Mouse (Mus musculus): ENCODE data around the gene Ppp1cc. TPM values are rescaled to one million over a fixed set of nuclear protein-coding genes. Genes with fewer than 3 reads are reported as not detected.

Ppp1cc gene
- polyA plus RNA-seq, 1 experiment from 2014 or later: 97.9 TPM

DNA sequence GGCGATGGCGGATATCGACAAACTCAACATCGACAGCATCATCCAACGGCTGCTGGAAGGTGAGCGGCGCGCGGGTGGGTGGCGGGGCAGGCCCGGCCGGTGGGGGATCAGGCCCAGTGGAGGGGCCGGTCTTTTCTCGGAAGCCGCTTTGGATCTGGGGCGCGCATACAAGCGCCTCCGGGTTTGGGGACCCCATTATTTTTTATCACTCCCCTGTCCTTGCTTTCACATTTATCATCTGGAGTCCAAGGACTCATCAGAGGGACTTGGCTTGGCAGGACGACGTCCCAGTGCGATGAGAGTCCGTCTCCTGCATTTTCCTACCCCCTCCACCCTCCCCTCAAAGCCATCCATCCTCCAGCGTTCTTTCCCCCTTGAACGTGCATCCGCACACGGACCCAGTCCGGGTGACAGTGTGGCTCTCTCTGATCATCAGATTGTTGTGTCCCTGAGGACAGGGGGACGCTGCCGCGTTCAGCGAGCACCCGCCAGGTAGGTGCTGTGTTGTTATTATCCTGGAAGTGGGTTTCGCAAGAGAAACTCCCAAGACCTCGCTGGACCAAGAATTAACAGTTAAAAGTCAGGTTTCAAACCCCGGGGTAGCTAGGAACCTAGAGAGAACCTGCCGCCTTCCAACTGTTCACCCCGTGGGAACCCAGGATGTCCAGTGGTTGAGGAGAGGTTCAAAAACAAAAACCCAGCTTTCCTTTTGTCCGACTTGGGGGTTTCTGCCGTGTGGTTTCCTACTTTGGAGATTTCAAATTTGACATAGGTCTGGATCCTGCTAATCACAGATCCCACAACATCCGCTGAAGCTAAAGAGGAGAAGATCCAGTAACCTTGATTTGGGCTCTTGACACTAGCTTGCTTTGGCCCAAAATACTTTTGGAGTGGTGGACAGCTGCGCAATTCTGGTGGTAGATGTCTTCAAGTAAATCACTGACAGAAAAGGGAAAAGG, 758 bp downstream of the Ppp1cc start:
- H3K4me1 ChIP-seq (ENCODE audit: insufficient read depth): peaks cover 65% of the 10 kb centered on the region
- peaks cover 31% of the 10 kb centered on the region for H3K36me3 ChIP-seq (replicated peaks; ENCODE audit: insufficient read depth, low read length)
- no peaks in the 10 kb centered on the region for H3K9me3 ChIP-seq (ENCODE audit: low read length)
- WGBS (ENCODE audit: insufficient replicate concordance): 1% methylated on average over 40 of the region's 42 CpGs
- TF ChIP-seq EP300 (IDR thresholded peaks at IDR 0.05; ENCODE audit: low read depth): no peak
- TF ChIP-seq CTCF (IDR thresholded peaks at IDR 0.05; ENCODE audit: low read depth): no peak
- peak overlapping the region; percentile 94 for H3K9ac ChIP-seq (replicated peaks)
- peak overlapping the region; percentile 77 for H3K4me3 ChIP-seq (ENCODE audit: low read depth, low read length)
- peak overlapping the region; percentile 89 for H3K27ac ChIP-seq (ENCODE audit: low read depth)
- ATAC-seq (no peak; the same call in 1 of the 2 replicates), DNase-seq (peak; percentile 52)
- H3K4me2 ChIP-seq (ENCODE audit: low read depth, low read length): peak overlapping the region; percentile 78
- no peaks in the 10 kb centered on the region for H3K27me3 ChIP-seq (ENCODE audit: insufficient read depth, low read length)

DNA sequence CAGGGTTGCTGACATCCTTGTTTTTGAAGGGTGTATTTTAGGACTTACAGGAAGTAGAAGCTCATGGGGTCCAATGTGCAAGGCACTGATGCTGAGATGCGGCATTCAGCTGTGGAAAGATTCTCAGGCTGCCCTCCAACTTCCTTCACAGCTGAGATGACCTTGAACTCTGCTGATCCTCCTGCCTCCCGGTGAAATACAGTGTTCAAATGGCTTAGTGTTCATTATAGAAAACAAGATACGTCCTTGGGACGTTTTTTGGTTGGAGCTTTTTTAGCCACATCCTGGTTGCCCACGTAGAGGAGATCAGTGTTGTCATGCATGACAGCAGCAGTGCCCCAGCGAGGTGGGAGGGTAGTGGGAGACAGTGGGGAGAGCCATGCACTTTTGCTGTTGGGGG, 5.1 kb downstream of the Ppp1cc start:
- 47% methylated on average over 6 of the region's 6 CpGs for WGBS (ENCODE audit: insufficient replicate concordance)
- Histone ChIP-seq H3K9me3 (ENCODE audit: low read length) (no peaks in the 10 kb centered on the region), H3K27me3 (ENCODE audit: insufficient read depth, low read length) (no peaks in the 10 kb centered on the region), H3K36me3 (replicated peaks; ENCODE audit: insufficient read depth, low read length) (peaks cover 74% of the 10 kb centered on the region), H3K27ac (ENCODE audit: low read depth) (no peak overlapping the region), H3K9ac (replicated peaks) (peak overlapping the region; percentile 23; the same call in 1 of the 2 replicates), H3K4me2 (ENCODE audit: low read depth, low read length) (peak overlapping the region; percentile 26; the same call in 1 of the 2 replicates), H3K4me1 (ENCODE audit: insufficient read depth) (peaks cover 46% of the 10 kb centered on the region), H3K4me3 (ENCODE audit: low read depth, low read length) (no peak overlapping the region)
- no peak for ATAC-seq
- DNase-seq: no peak
- TF ChIP-seq CTCF (IDR thresholded peaks at IDR 0.05; ENCODE audit: low read depth) (no peak), EP300 (IDR thresholded peaks at IDR 0.05; ENCODE audit: low read depth) (no peak)

DNA sequence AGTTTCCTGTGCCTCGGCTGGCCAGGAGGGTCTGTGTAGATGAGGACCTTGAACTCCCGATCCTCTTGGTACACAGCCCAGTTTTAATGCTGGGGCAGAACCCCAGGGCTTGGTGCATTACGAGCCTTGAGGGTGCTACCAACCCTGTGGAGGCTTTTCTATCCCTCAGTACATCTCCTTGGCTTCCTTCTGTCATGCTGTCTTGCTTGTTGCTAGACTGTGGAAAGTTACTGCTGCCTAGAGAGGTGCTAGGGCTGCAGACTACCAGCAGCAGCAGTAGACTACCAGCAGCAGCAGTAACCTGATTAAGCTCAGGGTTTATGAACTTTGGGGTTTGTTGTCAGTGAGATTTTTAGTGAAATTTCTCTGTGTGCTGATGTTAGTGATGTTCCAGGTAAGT, 5.9 kb downstream of the Ppp1cc start:
- peak overlapping the region; percentile 51 for H3K9ac ChIP-seq (replicated peaks)

GRCm38 (mm10) chr5:122165233-122165915, 7.3 kb downstream of the Ppp1cc start:
- H3K4me3 ChIP-seq (ENCODE audit: low read depth, low read length): no peak overlapping the region
- H3K36me3 ChIP-seq (replicated peaks; ENCODE audit: insufficient read depth, low read length): peaks cover 89% of the 10 kb centered on the region
- no peak overlapping the region for H3K4me2 ChIP-seq (ENCODE audit: low read depth, low read length)
- ATAC-seq (no peak), DNase-seq (no peak)
- H3K4me1 ChIP-seq (ENCODE audit: insufficient read depth): peaks cover 33% of the 10 kb centered on the region
- 0 out of 2 replicates have a peak overlapping the region, but pooled peaks have one; percentile 11 for H3K9ac ChIP-seq (replicated peaks)
- no peak for TF ChIP-seq CTCF (IDR thresholded peaks at IDR 0.05; ENCODE audit: low read depth)
- no peak for TF ChIP-seq EP300 (IDR thresholded peaks at IDR 0.05; ENCODE audit: low read depth)
- no peaks in the 10 kb centered on the region for H3K9me3 ChIP-seq (ENCODE audit: low read length)
- WGBS (ENCODE audit: insufficient replicate concordance): 63% methylated on average over 6 of the region's 6 CpGs
- H3K27me3 ChIP-seq (ENCODE audit: insufficient read depth, low read length): no peaks in the 10 kb centered on the region
- H3K27ac ChIP-seq (ENCODE audit: low read depth): no peak overlapping the region

More for the DNA sequence above, 5.9 kb downstream of the Ppp1cc start:
- WGBS (ENCODE audit: insufficient replicate concordance): 64% methylated on average over 3 of the region's 3 CpGs
- ATAC-seq (no peak), DNase-seq (no peak)
- H3K4me1 ChIP-seq (ENCODE audit: insufficient read depth): peaks cover 46% of the 10 kb centered on the region
- H3K27ac ChIP-seq (ENCODE audit: low read depth): 0 out of 2 replicates have a peak overlapping the region, but pooled peaks have one; percentile 29
- H3K9me3 ChIP-seq (ENCODE audit: low read length): no peaks in the 10 kb centered on the region
- peaks cover 82% of the 10 kb centered on the region for H3K36me3 ChIP-seq (replicated peaks; ENCODE audit: insufficient read depth, low read length)
- no peaks in the 10 kb centered on the region for H3K27me3 ChIP-seq (ENCODE audit: insufficient read depth, low read length)
- no peak for TF ChIP-seq CTCF (IDR thresholded peaks at IDR 0.05; ENCODE audit: low read depth)
- TF ChIP-seq EP300 (IDR thresholded peaks at IDR 0.05; ENCODE audit: low read depth): no peak
- H3K4me3 ChIP-seq (ENCODE audit: low read depth, low read length): no peak overlapping the region
- H3K4me2 ChIP-seq (ENCODE audit: low read depth, low read length): no peak overlapping the region

- TF ChIP-seq EP300 (IDR thresholded peaks at IDR 0.05; ENCODE audit: low read depth) (no peak), CTCF (IDR thresholded peaks at IDR 0.05; ENCODE audit: low read depth) (no peak)
- no peak for DNase-seq
- H3K4me2 ChIP-seq (ENCODE audit: low read depth, low read length): no peak overlapping the region
- peaks cover 20% of the 10 kb centered on the region for H3K4me1 ChIP-seq (ENCODE audit: insufficient read depth)
- ATAC-seq: no peak
- H3K27ac ChIP-seq (ENCODE audit: low read depth): no peak overlapping the region
- 53% methylated on average over 8 of the region's 8 CpGs for WGBS (ENCODE audit: insufficient replicate concordance)
- no peak overlapping the region for H3K4me3 ChIP-seq (ENCODE audit: low read depth, low read length)
- peaks cover 92% of the 10 kb centered on the region for H3K36me3 ChIP-seq (replicated peaks; ENCODE audit: insufficient read depth, low read length)
- H3K9me3 ChIP-seq (ENCODE audit: low read length): no peaks in the 10 kb centered on the region
- no peaks in the 10 kb centered on the region for H3K27me3 ChIP-seq (ENCODE audit: insufficient read depth, low read length)
- no peak overlapping the region for H3K9ac ChIP-seq (replicated peaks)
Measured at GRCm38 (mm10) chr5:122166636-122167161, 8.6 kb downstream of the Ppp1cc start.
